Mouse (Mus musculus) limb, embryonic 12.5 days (tissue): ENCODE results near the gene Mllt3. TPM values are rescaled to one million over a fixed set of nuclear protein-coding genes. Genes with fewer than 3 reads are reported as not detected.

Source experiments
- ATAC-seq: fragments of 200-750 bp; cut with Nextera tagmentation; 2 replicates; pipeline ENCODE4 v1.8.0; 2017; ENCODE audit warnings: low read depth, moderate TSS enrichment; ENCODE audit not compliant: insufficient number of reproducible peaks, insufficient read depth, low FRiP score, low TSS enrichment
- H3K27ac ChIP-seq: fragments of 300-500 bp; sonication (generic); 2 replicates; pipeline ENCODE4 v1.5.1; 2016; ENCODE audit warnings: mild to moderate bottlenecking, moderate library complexity
- H3K27me3 ChIP-seq: fragments of 300-500 bp; sonication (generic); 2 replicates; pipeline ENCODE4 v1.6.1; 2016; ENCODE audit warnings: mild to moderate bottlenecking, moderate library complexity
- H3K36me3 ChIP-seq: fragments of 300-500 bp; sonication (generic); 2 replicates; pipeline ENCODE4 v1.6.1; 2016; ENCODE audit warnings: mild to moderate bottlenecking, moderate library complexity
- H3K4me1 ChIP-seq: fragments of 300-500 bp; sonication (generic); replicated peaks from 2 replicates; pipeline ENCODE4 v1.6.1; 2016
- H3K4me2 ChIP-seq: fragments of 300-500 bp; sonication (generic); 2 replicates; pipeline ENCODE4 v1.6.1; 2016; ENCODE audit warnings: mild to moderate bottlenecking, moderate library complexity
- H3K4me3 ChIP-seq: fragments of 300-500 bp; sonication (generic); replicated peaks from 2 replicates; pipeline ENCODE4 v1.5.1; 2016; ENCODE audit warnings: mild to moderate bottlenecking
- H3K9ac ChIP-seq: fragments of 300-500 bp; sonication (generic); replicated peaks from 2 replicates; pipeline ENCODE4 v1.6.1; 2016; ENCODE audit warnings: mild to moderate bottlenecking, moderate library complexity
- H3K9me3 ChIP-seq: fragments of 300-500 bp; sonication (generic); 2 replicates; pipeline ENCODE4 v1.6.1; 2016; ENCODE audit warnings: mild to moderate bottlenecking, moderate library complexity
- WGBS: fragments of 180-500 bp; shearing (Covaris S2); methylation state at CpG from one replicate; pipeline ENCODE4 v1.1.7; 2016; 5-methylcytosine and 5-hydroxymethylcytosine counted together
- polyA plus RNA-seq: library from polyadenylated mRNA; unstranded; fragments of >200 nt; fragmentation: Nextera tagmentation; extraction: Ambion mirVana; gene quantifications from 2 replicates; pipeline ENCODE4 v1.2.1, GENCODE M21; 2016

The Mllt3 gene
- polyA plus RNA-seq, 1 experiment from 2014 or later: 63.8 TPM

GRCm38 (mm10) chr4:87905149-87905771 is 127.9 kb downstream of the Mllt3 start:
- Histone ChIP-seq H3K9ac (no peak overlapping the region), H3K27ac (no peak overlapping the region), H3K9me3 (no peaks in the 10 kb centered on the region), H3K4me1 (0 out of 2 replicates have a peak, but pooled peaks cover 6% of the 10 kb centered on the region), H3K4me3 (no peak overlapping the region), H3K36me3 (no peaks in the 10 kb centered on the region), H3K4me2 (no peak overlapping the region), H3K27me3 (no peaks in the 10 kb centered on the region)
- WGBS: 66% methylated on average over 6 of the region's 6 CpGs
- ATAC-seq: no peak

- Histone ChIP-seq H3K27ac (no peak overlapping the region), H3K4me1 (peaks cover 11% of the 10 kb centered on the region), H3K27me3 (no peaks in the 10 kb centered on the region), H3K9me3 (no peaks in the 10 kb centered on the region), H3K36me3 (no peaks in the 10 kb centered on the region), H3K9ac (no peak overlapping the region), H3K4me2 (no peak overlapping the region), H3K4me3 (no peak overlapping the region)
- WGBS: 93% methylated on average over 1 of the region's 1 CpGs
- ATAC-seq: no peak
Observed at GRCm38 (mm10) chr4:87904722-87905121, 128.4 kb downstream of the Mllt3 start.

GRCm38 (mm10) chr4:87902584-87902983 is 130.6 kb downstream of the Mllt3 start:
- H3K27ac ChIP-seq: no peak overlapping the region
- WGBS: 79% methylated on average over 4 of the region's 4 CpGs

GRCm38 (mm10) chr4:87901166-87901565 is 132.0 kb downstream of the Mllt3 start:
- Histone ChIP-seq H3K36me3 (no peaks in the 10 kb centered on the region), H3K4me1 (peaks cover 14% of the 10 kb centered on the region), H3K9ac (no peak overlapping the region), H3K27me3 (no peaks in the 10 kb centered on the region), H3K4me3 (no peak overlapping the region), H3K9me3 (no peaks in the 10 kb centered on the region), H3K4me2 (no peak overlapping the region), H3K27ac (no peak overlapping the region)
- no peak for ATAC-seq
- 8% methylated on average over 1 of the region's 1 CpGs for WGBS

More at GRCm38 (mm10) chr4:87902584-87902983, 130.6 kb downstream of the Mllt3 start:
- Histone ChIP-seq H3K9ac (no peak overlapping the region), H3K4me2 (no peak overlapping the region), H3K9me3 (no peaks in the 10 kb centered on the region), H3K36me3 (no peaks in the 10 kb centered on the region), H3K27me3 (no peaks in the 10 kb centered on the region), H3K4me1 (peaks cover 14% of the 10 kb centered on the region), H3K4me3 (no peak overlapping the region)
- ATAC-seq: no peak

GRCm38 (mm10) chr4:87893498-87893897 is 139.7 kb downstream of the Mllt3 start:
- H3K27me3 ChIP-seq: no peaks in the 10 kb centered on the region
- no peaks in the 10 kb centered on the region for H3K36me3 ChIP-seq
- H3K27ac ChIP-seq: no peak overlapping the region
- no peaks in the 10 kb centered on the region for H3K9me3 ChIP-seq
- no peak overlapping the region for H3K4me3 ChIP-seq
- WGBS: 74% methylated on average over 3 of the region's 3 CpGs
- peaks cover 21% of the 10 kb centered on the region for H3K4me1 ChIP-seq
- H3K9ac ChIP-seq: no peak overlapping the region
- no peak overlapping the region for H3K4me2 ChIP-seq
- ATAC-seq: no peak

- H3K27me3 ChIP-seq: no peaks in the 10 kb centered on the region
- WGBS: 91% methylated on average over 4 of the region's 4 CpGs
- H3K9me3 ChIP-seq: no peaks in the 10 kb centered on the region
- H3K36me3 ChIP-seq: no peaks in the 10 kb centered on the region
- ATAC-seq: no peak
- no peak overlapping the region for H3K4me2 ChIP-seq
- H3K27ac ChIP-seq: no peak overlapping the region
- peaks cover 21% of the 10 kb centered on the region for H3K4me1 ChIP-seq
- no peak overlapping the region for H3K4me3 ChIP-seq
- H3K9ac ChIP-seq: no peak overlapping the region
Observed at GRCm38 (mm10) chr4:87893012-87893411, 140.2 kb downstream of the Mllt3 start.

GRCm38 (mm10) chr4:87883225-87883875 is 149.8 kb downstream of the Mllt3 start:
- Histone ChIP-seq H3K36me3 (no peaks in the 10 kb centered on the region), H3K4me1 (no peaks in the 10 kb centered on the region), H3K27me3 (no peaks in the 10 kb centered on the region), H3K9ac (no peak overlapping the region), H3K9me3 (no peaks in the 10 kb centered on the region), H3K4me3 (no peak overlapping the region), H3K27ac (no peak overlapping the region), H3K4me2 (no peak overlapping the region)
- no peak for ATAC-seq
- WGBS: 84% methylated on average over 5 of the region's 5 CpGs

- H3K36me3 ChIP-seq: no peaks in the 10 kb centered on the region
Observed at GRCm38 (mm10) chr4:87881995-87882394, 151.2 kb downstream of the Mllt3 start.

GRCm38 (mm10) chr4:87881583-87881982 is 151.6 kb downstream of the Mllt3 start:
- Histone ChIP-seq H3K4me1 (no peaks in the 10 kb centered on the region), H3K9ac (no peak overlapping the region), H3K27me3 (no peaks in the 10 kb centered on the region), H3K9me3 (no peaks in the 10 kb centered on the region), H3K27ac (no peak overlapping the region), H3K4me3 (no peak overlapping the region), H3K36me3 (no peaks in the 10 kb centered on the region), H3K4me2 (no peak overlapping the region)
- WGBS: 87% methylated on average over 2 of the region's 2 CpGs
- ATAC-seq: no peak

More at GRCm38 (mm10) chr4:87881995-87882394, 151.2 kb downstream of the Mllt3 start:
- 93% methylated on average over 1 of the region's 1 CpGs for WGBS
- H3K27ac ChIP-seq: no peak overlapping the region
- ATAC-seq: no peak
- no peaks in the 10 kb centered on the region for H3K9me3 ChIP-seq
- H3K27me3 ChIP-seq: no peaks in the 10 kb centered on the region
- H3K4me3 ChIP-seq: no peak overlapping the region
- H3K9ac ChIP-seq: no peak overlapping the region
- H3K4me1 ChIP-seq: no peaks in the 10 kb centered on the region
- H3K4me2 ChIP-seq: no peak overlapping the region

- WGBS: 91% methylated on average over 2 of the region's 2 CpGs
- no peaks in the 10 kb centered on the region for H3K36me3 ChIP-seq
- no peak overlapping the region for H3K9ac ChIP-seq
- H3K27me3 ChIP-seq: no peaks in the 10 kb centered on the region
- H3K9me3 ChIP-seq: no peaks in the 10 kb centered on the region
- H3K27ac ChIP-seq: no peak overlapping the region
- ATAC-seq: no peak
- H3K4me3 ChIP-seq: no peak overlapping the region
- H3K4me2 ChIP-seq: no peak overlapping the region
- no peaks in the 10 kb centered on the region for H3K4me1 ChIP-seq
Observed at GRCm38 (mm10) chr4:87880297-87880696, 152.9 kb downstream of the Mllt3 start.

- Histone ChIP-seq H3K36me3 (peaks cover 1% of the 10 kb centered on the region; the same call in 1 of the 2 replicates), H3K4me2 (no peak overlapping the region), H3K27me3 (no peaks in the 10 kb centered on the region), H3K9ac (no peak overlapping the region), H3K4me3 (no peak overlapping the region), H3K4me1 (no peaks in the 10 kb centered on the region), H3K9me3 (no peaks in the 10 kb centered on the region), H3K27ac (no peak overlapping the region)
- WGBS: 89% methylated on average over 6 of the region's 6 CpGs
- ATAC-seq: no peak
Observed at GRCm38 (mm10) chr4:87878701-87879100, 154.5 kb downstream of the Mllt3 start.

- Histone ChIP-seq H3K36me3 (peaks cover 19% of the 10 kb centered on the region), H3K4me2 (no peak overlapping the region), H3K27me3 (no peaks in the 10 kb centered on the region), H3K9me3 (no peaks in the 10 kb centered on the region), H3K27ac (no peak overlapping the region), H3K4me1 (peaks cover 18% of the 10 kb centered on the region), H3K9ac (no peak overlapping the region), H3K4me3 (no peak overlapping the region)
- ATAC-seq: no peak
- 21% methylated on average over 2 of the region's 2 CpGs for WGBS
Observed at GRCm38 (mm10) chr4:87870563-87870962, 162.6 kb downstream of the Mllt3 start.
